Mouse (Mus musculus) spleen, adult 18-20 months (tissue): Measurements from ENCODE around the gene Myl9.

Experiments
- DNase-seq, 2 experiments: peaks; one replicate each; pipeline ENCODE4 v3.0.0; 2022; ENCODE audit warnings: mixed read lengths in 2 of 2

The Myl9 gene

DNA sequence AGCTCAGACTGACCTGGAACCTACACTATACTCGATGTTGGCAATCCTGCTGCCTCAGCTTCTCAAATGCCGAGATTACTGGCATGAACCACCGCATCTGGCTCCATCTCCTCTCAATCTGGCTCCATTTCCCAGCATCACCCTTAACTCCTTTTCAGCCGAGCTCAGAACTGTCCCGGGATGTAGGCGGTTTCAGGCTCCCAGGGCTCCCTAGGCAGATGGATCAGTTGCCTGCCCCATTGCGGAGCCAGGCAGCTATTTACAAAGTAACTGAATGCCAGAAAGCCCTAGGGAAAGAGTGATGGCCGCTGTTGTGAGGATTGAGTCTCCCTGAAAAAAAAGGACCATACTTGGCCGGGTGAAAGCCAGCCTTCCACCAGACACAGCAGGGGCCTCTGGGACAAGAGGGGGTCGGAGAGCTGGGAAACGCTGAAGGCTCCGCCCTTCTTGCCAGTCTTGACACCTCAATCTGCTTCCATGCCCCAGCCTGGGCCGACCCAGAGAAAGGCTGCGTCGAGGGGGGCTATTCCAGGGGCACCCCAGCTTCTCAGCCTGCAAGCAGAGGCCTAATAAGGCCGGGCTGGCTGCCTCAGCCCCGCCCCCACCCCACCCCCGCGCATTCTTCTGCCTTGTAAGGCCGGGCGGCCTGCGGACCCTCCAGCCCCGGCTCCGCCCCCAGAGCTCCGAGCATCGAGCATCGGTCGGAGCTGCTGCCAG, at the start of gene Myl9:
Gene Myl9 (plus strand): TSS at position 683 of the 717 bp plus-strand sequence.
- DNase-seq = no peak

DNA sequence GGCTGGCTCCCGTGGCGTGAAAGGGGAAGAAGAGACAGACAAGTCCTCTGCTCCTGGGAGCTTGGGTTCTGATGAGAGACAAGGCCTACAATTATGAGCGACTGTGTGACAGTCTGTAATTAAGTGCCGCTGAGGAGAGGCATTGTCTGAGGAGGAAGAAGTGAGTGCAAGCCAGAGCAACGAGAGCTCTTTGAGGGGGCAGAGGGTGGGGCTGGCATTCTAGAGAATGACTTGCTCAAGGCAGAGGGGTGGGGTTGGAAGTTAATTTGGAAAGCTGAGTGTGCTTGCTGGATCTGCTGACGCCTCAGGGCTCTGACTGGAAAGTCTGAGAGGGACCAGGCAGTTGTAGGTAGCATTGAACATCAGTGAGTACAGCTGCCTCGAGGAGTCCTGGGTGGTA, 48.9 kb upstream of the Myl9 start:
- DNase-seq = no peak

- no peak for DNase-seq
Observed at GRCm38 (mm10) chr2:156726878-156727277, 48.3 kb upstream of the Myl9 start.

- DNase-seq = no peak
Observed at GRCm38 (mm10) chr2:156729537-156730469, 45.4 kb upstream of the Myl9 start.

DNA sequence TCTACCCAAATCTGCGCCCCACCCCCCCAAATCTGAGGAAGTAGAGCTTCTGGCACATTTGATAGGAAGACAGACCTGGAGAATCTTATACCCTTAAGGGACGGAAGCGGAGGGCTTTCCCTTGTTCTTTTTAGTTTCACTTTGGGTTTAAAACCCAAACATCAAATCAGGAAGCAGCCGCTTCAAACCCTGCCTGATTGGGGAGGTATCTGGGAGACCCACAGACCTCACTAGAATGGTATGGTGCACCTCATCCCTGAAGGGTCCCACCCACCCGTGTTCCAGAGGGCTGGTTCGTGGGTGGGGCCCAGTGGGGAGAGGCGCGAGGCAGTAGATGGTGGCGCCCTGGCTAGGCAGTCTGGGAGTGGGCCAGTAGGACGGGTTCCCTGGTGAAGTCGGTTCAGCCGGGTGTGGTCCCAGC, 44.7 kb upstream of the Myl9 start:
- peak; percentile 36 to 56 for DNase-seq

GRCm38 (mm10) chr2:156731592-156731991, 43.6 kb upstream of the Myl9 start:
- DNase-seq = no peak

DNA sequence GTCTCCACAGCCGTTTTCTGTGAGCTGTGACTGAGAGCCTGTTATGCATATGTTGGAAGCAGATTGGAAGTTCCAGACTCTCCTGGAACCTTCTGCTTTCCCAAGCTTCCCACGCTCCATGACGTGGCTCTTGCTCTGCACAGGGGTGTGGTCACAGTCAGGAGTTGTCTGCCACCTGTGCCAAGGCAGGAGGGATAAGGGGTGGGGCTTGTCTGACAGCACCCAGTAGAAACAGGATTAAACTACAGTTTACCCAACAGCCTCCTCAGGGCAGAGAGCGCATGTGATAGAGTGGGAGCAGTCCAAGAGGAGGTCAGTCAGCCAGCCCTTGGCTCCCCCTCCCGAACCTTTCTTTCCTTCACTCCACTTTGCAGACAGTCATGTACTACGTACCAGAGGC, 43.1 kb upstream of the Myl9 start:
- DNase-seq = no peak

- no peak for DNase-seq
Observed at GRCm38 (mm10) chr2:156735761-156736335, 39.4 kb upstream of the Myl9 start.

DNA sequence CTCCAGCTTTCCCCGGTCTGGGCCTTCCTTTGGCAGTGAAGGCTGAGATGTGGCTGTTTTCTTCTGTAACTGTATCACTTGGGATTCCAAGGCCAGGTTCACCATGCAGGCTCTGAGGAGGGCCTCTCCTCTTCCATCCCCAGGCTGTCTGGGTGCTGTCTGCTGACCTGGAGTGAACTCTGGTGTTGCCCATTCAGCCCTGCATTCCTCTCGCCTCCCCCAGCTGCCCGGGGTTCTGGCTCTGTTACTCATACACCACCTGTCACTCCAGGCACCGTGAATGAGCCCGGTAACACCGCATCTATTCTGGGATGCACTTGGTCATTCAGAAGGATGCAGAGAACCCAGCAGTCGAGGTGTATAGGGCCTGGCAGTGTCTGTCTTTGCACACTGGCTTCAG, 38.4 kb upstream of the Myl9 start:
- DNase-seq = no peak

DNA sequence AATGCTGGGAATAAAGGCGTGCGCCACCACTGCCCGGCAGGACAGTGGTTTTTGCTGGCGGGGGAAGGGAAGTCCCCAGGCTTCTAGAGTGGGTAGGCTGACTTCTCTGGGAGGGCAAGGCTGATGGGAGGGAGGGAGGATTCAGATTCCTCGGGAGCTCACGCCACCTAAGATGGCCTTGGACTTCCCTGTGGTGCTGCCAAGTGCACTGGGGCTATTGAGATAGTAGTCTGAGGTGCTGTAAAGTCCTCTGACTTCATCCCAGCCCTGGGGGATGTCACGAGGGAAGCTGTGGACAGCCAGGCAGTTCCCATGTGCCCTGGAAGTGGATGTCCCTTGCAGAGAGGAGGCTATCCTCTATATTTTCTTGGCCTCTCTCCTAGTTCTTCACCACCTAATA, 37.2 kb upstream of the Myl9 start:
- no peak for DNase-seq

- DNase-seq = no peak
Observed at GRCm38 (mm10) chr2:156741265-156741664, 34.0 kb upstream of the Myl9 start.

- no peak for DNase-seq
Observed at GRCm38 (mm10) chr2:156741998-156742397, 33.2 kb upstream of the Myl9 start.

- DNase-seq = no peak
Observed at GRCm38 (mm10) chr2:156743248-156743647, 32.0 kb upstream of the Myl9 start.

DNA sequence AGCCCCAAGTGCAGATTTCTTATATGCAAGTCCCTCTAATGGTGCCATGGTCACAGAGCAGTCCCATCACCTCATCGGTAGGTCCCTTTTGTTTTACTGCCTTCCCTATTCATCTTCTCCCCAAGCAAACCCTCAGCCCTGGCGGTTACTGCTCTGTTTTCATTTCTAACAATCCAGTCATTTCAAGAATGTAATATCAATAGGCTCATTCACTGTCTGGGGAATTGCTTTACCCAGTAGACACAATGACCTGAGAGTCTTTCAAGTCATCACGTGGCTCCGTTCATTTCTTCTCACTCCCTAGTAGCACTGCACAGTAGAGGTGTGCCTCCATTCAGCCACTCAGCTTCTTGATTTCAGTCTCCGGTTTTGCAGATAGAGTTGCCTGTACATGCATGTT, 30.8 kb upstream of the Myl9 start:
- no peak for DNase-seq

DNA sequence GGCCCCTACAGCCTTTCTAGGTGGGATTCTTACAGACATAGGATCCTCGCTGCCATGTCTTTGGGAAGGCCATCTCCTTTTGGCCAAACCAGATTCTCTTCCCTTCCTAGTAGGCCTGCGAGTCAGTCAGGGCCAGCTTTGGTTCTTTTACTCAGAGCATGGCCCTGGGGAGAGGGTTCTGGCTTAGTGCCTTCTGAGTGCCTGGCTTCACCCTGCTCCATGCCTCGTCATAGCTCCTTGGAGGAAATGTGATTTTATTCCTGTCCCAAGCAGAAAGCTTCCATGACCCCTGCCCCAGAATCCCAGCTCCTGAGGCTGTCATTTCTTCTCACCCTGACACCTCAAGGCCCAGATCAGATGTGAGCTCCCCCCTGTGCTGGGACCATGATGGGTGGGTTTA, 27.9 kb upstream of the Myl9 start:
- DNase-seq = no peak

- no peak for DNase-seq
Observed at GRCm38 (mm10) chr2:156749687-156750086, 25.5 kb upstream of the Myl9 start.

GRCm38 (mm10) chr2:156756937-156757336, 18.3 kb upstream of the Myl9 start:
- no peak for DNase-seq

GRCm38 (mm10) chr2:156760843-156761505, 14.2 kb upstream of the Myl9 start:
- no peak for DNase-seq

- no peak for DNase-seq
Observed at GRCm38 (mm10) chr2:156761521-156762278, 13.5 kb upstream of the Myl9 start.

GRCm38 (mm10) chr2:156762499-156762898, 12.7 kb upstream of the Myl9 start:
- DNase-seq = no peak

- peak in 1 of 2 experiments; percentile 18 for DNase-seq
Observed at GRCm38 (mm10) chr2:156763101-156763500, 12.1 kb upstream of the Myl9 start.

GRCm38 (mm10) chr2:156764022-156764421, 11.2 kb upstream of the Myl9 start:
- DNase-seq = no peak
